Mouse (Mus musculus) liver, embryonic 14.5 days (tissue): Measurements from ENCODE around the gene Ccndbp1.

Source experiments
- CTCF ChIP-seq: IDR thresholded peaks from 2 replicates; pipeline ENCODE4 v1.5.1; 2016; ENCODE audit warnings: antibody characterized with exemption, low read depth, control low read depth
- EP300 ChIP-seq: IDR thresholded peaks from 2 replicates; pipeline ENCODE4 v1.6.1; 2016; ENCODE audit warnings: antibody characterized with exemption, low read depth

- TF ChIP-seq CTCF (no peak), EP300 (no peak)
Observed at GRCm38 (mm10) chr2:120979819-120980218, 28.4 kb upstream of the Ccndbp1 start.
